Mouse (Mus musculus): ENCODE results near the gene Cd70. TPM values are rescaled to one million over a fixed set of nuclear protein-coding genes. Genes with fewer than 3 reads are reported as not detected.
A peak's percentile ranks its signal among the peaks of the same experiment; 100 is the strongest.

Cd70 gene
- polyA plus RNA-seq, 1 experiment from 2014 or later: not detected

- Histone ChIP-seq H3K27me3 (no peaks in the 10 kb centered on the region), H3K27ac (replicated peaks) (no peak overlapping the region), H3K36me3 (replicated peaks) (no peaks in the 10 kb centered on the region), H3K4me1 (replicated peaks) (peaks cover 10% of the 10 kb centered on the region; the same call in 1 of the 2 replicates), H3K9ac (no peak overlapping the region), H3K9me3 (replicated peaks) (no peaks in the 10 kb centered on the region), H3K4me3 (replicated peaks) (no peak overlapping the region), H3K4me2 (no peak overlapping the region)
- ATAC-seq (ENCODE audit: insufficient read depth): no peak
- WGBS (ENCODE audit: insufficient replicate concordance): 66% methylated on average over 5 of the region's 5 CpGs
These were observed 22.8 kb upstream of the Cd70 start for GRCm38 (mm10) chr17:57172378-57172777.

- H3K9me3 ChIP-seq (replicated peaks): no peaks in the 10 kb centered on the region
- WGBS (ENCODE audit: insufficient replicate concordance): 33% methylated on average over 5 of the region's 5 CpGs
- H3K27ac ChIP-seq (replicated peaks): no peak overlapping the region
- no peak overlapping the region for H3K4me3 ChIP-seq (replicated peaks)
- ATAC-seq (ENCODE audit: insufficient read depth): no peak
- peaks cover 12% of the 10 kb centered on the region; the same call in 1 of the 2 replicates for H3K4me1 ChIP-seq (replicated peaks)
- H3K9ac ChIP-seq: no peak overlapping the region
- H3K4me2 ChIP-seq: no peak overlapping the region
- H3K27me3 ChIP-seq: no peaks in the 10 kb centered on the region
- no peaks in the 10 kb centered on the region for H3K36me3 ChIP-seq (replicated peaks)
These were observed 21.2 kb upstream of the Cd70 start for GRCm38 (mm10) chr17:57170616-57171260.

GRCm38 (mm10) chr17:57166800-57167791 is 17.5 kb upstream of the Cd70 start:
- H3K27ac ChIP-seq (replicated peaks): no peak overlapping the region
- WGBS (ENCODE audit: insufficient replicate concordance): 15% methylated on average over 11 of the region's 11 CpGs
- H3K27me3 ChIP-seq: no peaks in the 10 kb centered on the region
- no peak for ATAC-seq (ENCODE audit: insufficient read depth)
- no peaks in the 10 kb centered on the region for H3K36me3 ChIP-seq (replicated peaks)
- no peak overlapping the region for H3K4me3 ChIP-seq (replicated peaks)
- no peak overlapping the region for H3K4me2 ChIP-seq
- no peaks in the 10 kb centered on the region for H3K9me3 ChIP-seq (replicated peaks)
- H3K4me1 ChIP-seq (replicated peaks): peaks cover 12% of the 10 kb centered on the region; the same call in 1 of the 2 replicates
- no peak overlapping the region for H3K9ac ChIP-seq

DNA sequence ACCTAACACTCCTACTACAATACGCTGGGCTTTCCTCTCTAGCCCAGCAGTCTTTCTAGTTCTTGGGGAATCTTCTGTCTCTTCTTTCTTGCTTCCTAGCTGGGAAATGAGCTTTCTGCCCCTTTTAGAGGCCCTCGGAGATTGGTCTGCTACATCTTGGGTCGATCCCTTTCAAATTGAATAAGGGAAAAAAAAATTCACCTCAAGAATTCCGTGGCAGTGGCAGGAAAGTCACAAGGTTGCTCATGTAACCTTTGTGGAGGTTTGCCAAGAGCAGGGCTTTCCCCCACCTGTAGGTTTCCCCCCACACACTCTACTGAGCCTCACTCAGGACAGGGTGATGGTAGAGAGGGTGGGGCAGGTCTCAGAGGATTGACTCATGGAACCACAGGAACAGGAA is 4.2 kb upstream of the Cd70 start:
- no peak overlapping the region for H3K9ac ChIP-seq
- no peak overlapping the region for H3K4me2 ChIP-seq

DNA sequence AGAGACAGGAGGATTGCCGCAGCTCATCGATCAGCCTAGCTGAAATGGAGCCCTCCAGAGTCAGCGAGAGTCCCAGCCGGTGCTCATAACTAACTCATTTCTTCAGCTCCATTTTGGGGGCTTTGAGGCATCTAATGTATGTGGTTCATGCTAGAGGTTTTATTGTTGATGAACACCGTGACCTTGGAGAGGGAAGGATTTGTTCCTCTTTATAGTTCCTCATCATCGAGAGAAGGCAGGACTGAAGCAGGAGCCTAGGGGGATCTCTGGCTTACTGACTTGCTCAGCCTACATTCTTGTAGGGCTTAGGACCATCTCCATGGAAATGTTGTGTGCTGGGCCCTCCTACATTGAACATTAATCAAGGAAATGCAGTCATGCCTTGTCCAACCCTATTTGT is 3.4 kb upstream of the Cd70 start:
- ATAC-seq (ENCODE audit: insufficient read depth): no peak
- H3K27me3 ChIP-seq: peaks cover 45% of the 10 kb centered on the region
- H3K27ac ChIP-seq (replicated peaks): no peak overlapping the region
- no peak overlapping the region for H3K9ac ChIP-seq
- no peaks in the 10 kb centered on the region for H3K4me1 ChIP-seq (replicated peaks)
- H3K9me3 ChIP-seq (replicated peaks): no peaks in the 10 kb centered on the region
- no peaks in the 10 kb centered on the region for H3K36me3 ChIP-seq (replicated peaks)
- no peak overlapping the region for H3K4me2 ChIP-seq
- WGBS (ENCODE audit: insufficient replicate concordance): 67% methylated on average over 6 of the region's 6 CpGs
- H3K4me3 ChIP-seq (replicated peaks): no peak overlapping the region

More for the DNA sequence above, 4.2 kb upstream of the Cd70 start:
- no peak overlapping the region for H3K27ac ChIP-seq (replicated peaks)
- peaks cover 37% of the 10 kb centered on the region for H3K27me3 ChIP-seq
- no peaks in the 10 kb centered on the region for H3K4me1 ChIP-seq (replicated peaks)
- no peaks in the 10 kb centered on the region for H3K36me3 ChIP-seq (replicated peaks)
- 57% methylated on average over 4 of the region's 4 CpGs for WGBS (ENCODE audit: insufficient replicate concordance)
- H3K4me3 ChIP-seq (replicated peaks): no peak overlapping the region
- no peak for ATAC-seq (ENCODE audit: insufficient read depth)
- H3K9me3 ChIP-seq (replicated peaks): no peaks in the 10 kb centered on the region

GRCm38 (mm10) chr17:57148343-57148742 is 1.2 kb downstream of the Cd70 start:
- Histone ChIP-seq H3K27me3 (peaks cover 62% of the 10 kb centered on the region), H3K9ac (no peak overlapping the region), H3K4me3 (replicated peaks) (no peak overlapping the region), H3K4me1 (replicated peaks) (no peaks in the 10 kb centered on the region), H3K27ac (replicated peaks) (no peak overlapping the region), H3K9me3 (replicated peaks) (no peaks in the 10 kb centered on the region), H3K36me3 (replicated peaks) (no peaks in the 10 kb centered on the region), H3K4me2 (no peak overlapping the region)
- WGBS (ENCODE audit: insufficient replicate concordance): 51% methylated on average over 4 of the region's 4 CpGs
- no peak for ATAC-seq (ENCODE audit: insufficient read depth)

GRCm38 (mm10) chr17:57145115-57145514 is 4.5 kb downstream of the Cd70 start:
- 44% methylated on average over 1 of the region's 1 CpGs for WGBS (ENCODE audit: insufficient replicate concordance)
- Histone ChIP-seq H3K4me2 (no peak overlapping the region), H3K9ac (no peak overlapping the region), H3K9me3 (replicated peaks) (no peaks in the 10 kb centered on the region), H3K27ac (replicated peaks) (no peak overlapping the region), H3K4me3 (replicated peaks) (no peak overlapping the region), H3K36me3 (replicated peaks) (no peaks in the 10 kb centered on the region), H3K4me1 (replicated peaks) (peaks cover 1% of the 10 kb centered on the region; the same call in 1 of the 2 replicates), H3K27me3 (peaks cover 45% of the 10 kb centered on the region)
- ATAC-seq (ENCODE audit: insufficient read depth): no peak

- peaks cover 5% of the 10 kb centered on the region; the same call in 1 of the 2 replicates for H3K4me1 ChIP-seq (replicated peaks)
- no peak for ATAC-seq (ENCODE audit: insufficient read depth)
- no peaks in the 10 kb centered on the region for H3K36me3 ChIP-seq (replicated peaks)
- no peak overlapping the region for H3K9ac ChIP-seq
- H3K27ac ChIP-seq (replicated peaks): no peak overlapping the region
- no peak overlapping the region for H3K4me3 ChIP-seq (replicated peaks)
- H3K27me3 ChIP-seq: peaks cover 31% of the 10 kb centered on the region
- no peaks in the 10 kb centered on the region for H3K9me3 ChIP-seq (replicated peaks)
- 70% methylated on average over 3 of the region's 3 CpGs for WGBS (ENCODE audit: insufficient replicate concordance)
- H3K4me2 ChIP-seq: no peak overlapping the region
These were observed 5.9 kb downstream of the Cd70 start for GRCm38 (mm10) chr17:57143704-57144103.

DNA sequence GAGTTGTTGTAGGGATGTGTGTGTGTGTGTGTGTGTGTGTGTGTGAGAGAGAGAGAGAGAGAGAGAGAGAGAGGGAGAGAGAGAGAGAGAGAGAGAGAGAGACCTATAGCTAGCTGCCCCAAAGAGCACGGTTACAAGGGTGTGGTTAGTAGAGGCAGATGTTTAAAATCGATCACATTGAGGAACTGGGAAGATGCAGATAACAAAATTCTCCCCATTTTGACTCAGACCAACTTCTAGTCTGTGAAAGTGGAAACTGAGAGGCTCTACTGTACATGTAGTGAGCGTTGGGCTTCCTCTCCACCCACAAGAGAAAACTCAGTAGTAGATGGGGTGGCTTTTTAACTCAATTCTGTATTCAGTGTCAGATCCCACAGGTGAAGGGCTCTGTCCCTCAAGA is 9.9 kb downstream of the Cd70 start:
- Histone ChIP-seq H3K27me3 (no peaks in the 10 kb centered on the region; the same call in 1 of the 2 replicates), H3K27ac (replicated peaks) (no peak overlapping the region), H3K9ac (no peak overlapping the region), H3K4me3 (replicated peaks) (no peak overlapping the region), H3K4me1 (replicated peaks) (peaks cover 5% of the 10 kb centered on the region; the same call in 1 of the 2 replicates), H3K4me2 (no peak overlapping the region), H3K9me3 (replicated peaks) (no peaks in the 10 kb centered on the region), H3K36me3 (replicated peaks) (no peaks in the 10 kb centered on the region)
- 16% methylated on average over 3 of the region's 3 CpGs for WGBS (ENCODE audit: insufficient replicate concordance)
- peak; percentile 47; the same call in 1 of the 2 replicates for ATAC-seq (ENCODE audit: insufficient read depth)

GRCm38 (mm10) chr17:57138676-57139075 is 10.9 kb downstream of the Cd70 start:
- no peak for ATAC-seq (ENCODE audit: insufficient read depth)
- Histone ChIP-seq H3K4me1 (replicated peaks) (peaks cover 8% of the 10 kb centered on the region; the same call in 1 of the 2 replicates), H3K9me3 (replicated peaks) (no peaks in the 10 kb centered on the region), H3K27ac (replicated peaks) (no peak overlapping the region), H3K27me3 (no peaks in the 10 kb centered on the region), H3K36me3 (replicated peaks) (no peaks in the 10 kb centered on the region), H3K4me3 (replicated peaks) (no peak overlapping the region), H3K9ac (no peak overlapping the region), H3K4me2 (no peak overlapping the region)
- 73% methylated on average over 4 of the region's 4 CpGs for WGBS (ENCODE audit: insufficient replicate concordance)

- no peak overlapping the region for H3K4me2 ChIP-seq
- WGBS (ENCODE audit: insufficient replicate concordance): 57% methylated on average over 3 of the region's 3 CpGs
- H3K4me1 ChIP-seq (replicated peaks): peaks cover 15% of the 10 kb centered on the region; the same call in 1 of the 2 replicates
- H3K9me3 ChIP-seq (replicated peaks): no peaks in the 10 kb centered on the region
- no peaks in the 10 kb centered on the region for H3K27me3 ChIP-seq
- ATAC-seq (ENCODE audit: insufficient read depth): no peak
- no peak overlapping the region for H3K4me3 ChIP-seq (replicated peaks)
- no peaks in the 10 kb centered on the region for H3K36me3 ChIP-seq (replicated peaks)
- H3K27ac ChIP-seq (replicated peaks): no peak overlapping the region
- no peak overlapping the region for H3K9ac ChIP-seq
These were observed 13.9 kb downstream of the Cd70 start for GRCm38 (mm10) chr17:57135635-57136034.
